Mouse (Mus musculus) midbrain, embryonic 16.5 days (tissue): ENCODE results near the gene 2410004P03Rik. TPM values are rescaled to one million over a fixed set of nuclear protein-coding genes. Genes with fewer than 3 reads are reported as not detected.
A peak's percentile ranks its signal among the peaks of the same experiment; 100 is the strongest.

Experiments used
- ATAC-seq: fragments of 200-750 bp; cut with Nextera tagmentation; 2 replicates; pipeline ENCODE4 v1.8.0; 2017; ENCODE audit warnings: moderate TSS enrichment
- H3K27ac ChIP-seq: fragments of 300-500 bp; sonication (generic); 2 replicates; pipeline ENCODE4 v1.5.1; 2014; ENCODE audit warnings: mild to moderate bottlenecking, low read length, mixed read lengths
- H3K27me3 ChIP-seq: fragments of 300-500 bp; sonication (generic); 2 replicates; pipeline ENCODE4 v1.6.1; 2014; ENCODE audit warnings: low read depth, low read length, mixed read lengths; ENCODE audit not compliant: control insufficient read depth, insufficient read depth
- H3K36me3 ChIP-seq: fragments of 300-500 bp; sonication (generic); 2 replicates; pipeline ENCODE4 v1.6.1; 2014; ENCODE audit warnings: mild to moderate bottlenecking, low read length, moderate library complexity, mixed read lengths; ENCODE audit not compliant: control insufficient read depth, insufficient read depth
- H3K4me1 ChIP-seq: fragments of 300-500 bp; sonication (generic); 2 replicates; pipeline ENCODE4 v1.6.1; 2014; ENCODE audit warnings: mild to moderate bottlenecking, low read length, mixed read lengths; ENCODE audit not compliant: control insufficient read depth, insufficient read depth
- H3K4me2 ChIP-seq: fragments of 300-500 bp; sonication (generic); 2 replicates; pipeline ENCODE4 v1.6.1; 2014; ENCODE audit warnings: mild to moderate bottlenecking, low read length, mixed read lengths
- H3K4me3 ChIP-seq: fragments of 300-500 bp; sonication (generic); 2 replicates; pipeline ENCODE4 v1.5.1; 2014; ENCODE audit warnings: low read depth, mild to moderate bottlenecking, low read length, moderate library complexity, mixed read lengths
- H3K9ac ChIP-seq: fragments of 300-500 bp; sonication (generic); 2 replicates; pipeline ENCODE4 v1.6.1; 2014; ENCODE audit warnings: low read depth, low read length, mixed read lengths
- H3K9me3 ChIP-seq: fragments of 300-500 bp; sonication (generic); replicated peaks from 2 replicates; pipeline ENCODE4 v1.6.1; 2014; ENCODE audit warnings: mild to moderate bottlenecking, low read length, mixed read lengths; ENCODE audit not compliant: control insufficient read depth, poor library complexity, severe bottlenecking
- WGBS: fragments of 180-500 bp; shearing (Covaris S2); extraction: QIAGEN DNeasy Blood & Tissue Kit; methylation state at CpG from one replicate; pipeline ENCODE4 v1.1.7; 2014; 5-methylcytosine and 5-hydroxymethylcytosine counted together
- polyA plus RNA-seq: library from polyadenylated mRNA; unstranded; fragments of >200 nt; fragmentation: Nextera tagmentation; extraction: Ambion mirVana; gene quantifications from 2 replicates; pipeline ENCODE4 v1.2.1, GENCODE M21; 2015

Gene 2410004P03Rik
- polyA plus RNA-seq, 1 experiment from 2014 or later: 10.5 TPM

- ATAC-seq: no peak
- H3K27me3 ChIP-seq: peaks cover 26% of the 10 kb centered on the region
- WGBS: 65% methylated on average over 4 of the region's 4 CpGs
- peaks cover 9% of the 10 kb centered on the region; the same call in 1 of the 2 replicates for H3K4me1 ChIP-seq
- no peak overlapping the region for H3K4me3 ChIP-seq
- no peak overlapping the region for H3K27ac ChIP-seq
- H3K36me3 ChIP-seq: no peaks in the 10 kb centered on the region
- no peak overlapping the region for H3K9ac ChIP-seq
- no peak overlapping the region for H3K4me2 ChIP-seq
- H3K9me3 ChIP-seq: no peaks in the 10 kb centered on the region
Measured at GRCm38 (mm10) chr12:17001211-17001610, 10.3 kb downstream of the 2410004P03Rik start.

GRCm38 (mm10) chr12:17000628-17001027 is 10.9 kb downstream of the 2410004P03Rik start:
- 54% methylated on average over 6 of the region's 6 CpGs for WGBS
- no peak for ATAC-seq
- Histone ChIP-seq H3K4me2 (no peak overlapping the region), H3K36me3 (no peaks in the 10 kb centered on the region), H3K4me1 (peaks cover 9% of the 10 kb centered on the region; the same call in 1 of the 2 replicates), H3K27me3 (peaks cover 26% of the 10 kb centered on the region), H3K27ac (no peak overlapping the region), H3K9ac (no peak overlapping the region), H3K9me3 (no peaks in the 10 kb centered on the region), H3K4me3 (no peak overlapping the region)

GRCm38 (mm10) chr12:16999739-17000497 is 11.6 kb downstream of the 2410004P03Rik start, which contains the start of gene Pqlc3:
Gene Pqlc3 (minus strand): TSS chr12:17000408.
- Histone ChIP-seq H3K4me1 (peaks cover 9% of the 10 kb centered on the region; the same call in 1 of the 2 replicates), H3K27me3 (peaks cover 26% of the 10 kb centered on the region), H3K27ac (no peak within 1 kb of the TSS), H3K9me3 (no peaks in the 10 kb centered on the region), H3K9ac (peak within 1 kb of the TSS; percentile 50), H3K36me3 (no peaks in the 10 kb centered on the region), H3K4me3 (peak within 1 kb of the TSS; percentile 48), H3K4me2 (peak within 1 kb of the TSS; percentile 97)
- 2% methylated on average over 55 of the region's 57 CpGs for whole genome bisulfite sequencing
- ATAC-seq: peak; percentile 71

- H3K27me3 ChIP-seq: peaks cover 26% of the 10 kb centered on the region
- 6% methylated on average over 10 of the region's 10 CpGs for WGBS
Measured at GRCm38 (mm10) chr12:16999146-16999545, 12.4 kb downstream of the 2410004P03Rik start.

GRCm38 (mm10) chr12:16996886-16997462 is 14.6 kb downstream of the 2410004P03Rik start:
- H3K27ac ChIP-seq: no peak overlapping the region
- H3K9ac ChIP-seq: no peak overlapping the region
- peaks cover 9% of the 10 kb centered on the region; the same call in 1 of the 2 replicates for H3K4me1 ChIP-seq
- WGBS: 95% methylated on average over 5 of the region's 5 CpGs
- H3K9me3 ChIP-seq: no peaks in the 10 kb centered on the region
- H3K27me3 ChIP-seq: peaks cover 26% of the 10 kb centered on the region
- H3K4me3 ChIP-seq: no peak overlapping the region
- no peak for ATAC-seq
- H3K4me2 ChIP-seq: no peak overlapping the region
- no peaks in the 10 kb centered on the region for H3K36me3 ChIP-seq

More at GRCm38 (mm10) chr12:16999146-16999545, 12.4 kb downstream of the 2410004P03Rik start:
- H3K9ac ChIP-seq: no peak overlapping the region
- peaks cover 9% of the 10 kb centered on the region; the same call in 1 of the 2 replicates for H3K4me1 ChIP-seq
- H3K27ac ChIP-seq: no peak overlapping the region
- 0 out of 2 replicates have a peak, but pooled peaks have one; percentile 13 for ATAC-seq
- H3K4me3 ChIP-seq: peak overlapping the region; percentile 48
- peak overlapping the region; percentile 97 for H3K4me2 ChIP-seq
- H3K9me3 ChIP-seq: no peaks in the 10 kb centered on the region
- no peaks in the 10 kb centered on the region for H3K36me3 ChIP-seq

- Histone ChIP-seq H3K9me3 (no peaks in the 10 kb centered on the region), H3K27ac (no peak overlapping the region), H3K4me3 (no peak overlapping the region), H3K27me3 (peaks cover 26% of the 10 kb centered on the region), H3K4me2 (no peak overlapping the region), H3K9ac (no peak overlapping the region), H3K36me3 (no peaks in the 10 kb centered on the region), H3K4me1 (peaks cover 9% of the 10 kb centered on the region; the same call in 1 of the 2 replicates)
- no peak for ATAC-seq
- 82% methylated on average over 5 of the region's 5 CpGs for WGBS
Measured at GRCm38 (mm10) chr12:16996281-16996680, 15.2 kb downstream of the 2410004P03Rik start.

GRCm38 (mm10) chr12:16994291-16994690 is 17.2 kb downstream of the 2410004P03Rik start:
- Histone ChIP-seq H3K4me1 (peaks cover 4% of the 10 kb centered on the region; the same call in 1 of the 2 replicates), H3K9me3 (no peaks in the 10 kb centered on the region), H3K9ac (no peak overlapping the region), H3K36me3 (no peaks in the 10 kb centered on the region), H3K4me3 (no peak overlapping the region), H3K4me2 (no peak overlapping the region), H3K27me3 (peaks cover 16% of the 10 kb centered on the region), H3K27ac (no peak overlapping the region)
- ATAC-seq: no peak
- WGBS: 86% methylated on average over 2 of the region's 2 CpGs

GRCm38 (mm10) chr12:16992355-16992754 is 19.2 kb downstream of the 2410004P03Rik start:
- Histone ChIP-seq H3K4me3 (no peak overlapping the region), H3K4me2 (no peak overlapping the region), H3K27me3 (no peaks in the 10 kb centered on the region), H3K9me3 (no peaks in the 10 kb centered on the region), H3K36me3 (no peaks in the 10 kb centered on the region), H3K9ac (no peak overlapping the region), H3K27ac (no peak overlapping the region), H3K4me1 (no peaks in the 10 kb centered on the region)
- no peak for ATAC-seq
- WGBS: 83% methylated on average over 2 of the region's 2 CpGs

- no peaks in the 10 kb centered on the region for H3K27me3 ChIP-seq
- no peak overlapping the region for H3K9ac ChIP-seq
- no peak overlapping the region for H3K4me2 ChIP-seq
- no peaks in the 10 kb centered on the region for H3K4me1 ChIP-seq
- WGBS: 64% methylated on average over 2 of the region's 2 CpGs
- no peak for ATAC-seq
- H3K9me3 ChIP-seq: no peaks in the 10 kb centered on the region
- no peak overlapping the region for H3K4me3 ChIP-seq
- no peak overlapping the region for H3K27ac ChIP-seq
- H3K36me3 ChIP-seq: no peaks in the 10 kb centered on the region
Measured at GRCm38 (mm10) chr12:16991376-16991775, 20.2 kb downstream of the 2410004P03Rik start.
